Mouse (Mus musculus): ENCODE measurements around the gene Msl3l2. TPM values are rescaled to one million over a fixed set of nuclear protein-coding genes. Genes with fewer than 3 reads are reported as not detected.

Msl3l2 gene
- total and polyA plus RNA-seq, 3 experiments: not detected

GRCm38 (mm10) chr10:56158748-56159147, 52.0 kb downstream of the Msl3l2 start:
- no peaks in the 10 kb centered on the region for H3K36me3 ChIP-seq (replicated peaks)
- no peaks in the 10 kb centered on the region for H3K27me3 ChIP-seq (ENCODE audit: insufficient read depth, low read length)
- TF ChIP-seq GATA2 (IDR thresholded peaks at IDR 0.05; ENCODE audit: borderline replicate concordance, low read depth, low read length): no peak
- TF ChIP-seq TAL1 (conservative IDR thresholded peaks at IDR 0.05; ENCODE audit: low read depth, low read length): no peak
- TF ChIP-seq GATA1 (IDR thresholded peaks at IDR 0.05; ENCODE audit: borderline replicate concordance, low read length): no peak
- no peak for TF ChIP-seq CTCF (IDR thresholded peaks at IDR 0.05; ENCODE audit: low read depth, low read length)
- no peak for TF ChIP-seq POLR2AphosphoS5 (IDR thresholded peaks at IDR 0.05; ENCODE audit: insufficient replicate concordance, low read depth, low read length)
- no peak for DNase-seq (ENCODE audit: low spot score)
- H3K4me3 ChIP-seq (ENCODE audit: low read depth, low read length): no peak overlapping the region
- ATAC-seq (ENCODE audit: extremely low read depth, insufficient number of reproducible peaks, low FRiP score, poor library complexity, severe bottlenecking): no peak
- no peaks in the 10 kb centered on the region for H3K4me1 ChIP-seq (ENCODE audit: insufficient read depth, low read depth, low read length)
- H3K9me3 ChIP-seq (replicated peaks): no peaks in the 10 kb centered on the region

GRCm38 (mm10) chr10:56164411-56164810, 57.7 kb downstream of the Msl3l2 start:
- ATAC-seq (ENCODE audit: extremely low read depth, insufficient number of reproducible peaks, low FRiP score, poor library complexity, severe bottlenecking): no peak
- Histone ChIP-seq H3K9me3 (replicated peaks) (no peaks in the 10 kb centered on the region), H3K27me3 (ENCODE audit: insufficient read depth, low read length) (no peaks in the 10 kb centered on the region), H3K4me1 (ENCODE audit: insufficient read depth, low read depth, low read length) (no peaks in the 10 kb centered on the region), H3K36me3 (replicated peaks) (no peaks in the 10 kb centered on the region), H3K4me3 (ENCODE audit: low read depth, low read length) (no peak overlapping the region)
- DNase-seq (ENCODE audit: low spot score): no peak
- TF ChIP-seq GATA2 (IDR thresholded peaks at IDR 0.05; ENCODE audit: borderline replicate concordance, low read depth, low read length): no peak
- TF ChIP-seq GATA1 (IDR thresholded peaks at IDR 0.05; ENCODE audit: borderline replicate concordance, low read length): no peak
- no peak for TF ChIP-seq CTCF (IDR thresholded peaks at IDR 0.05; ENCODE audit: low read depth, low read length)
- no peak for TF ChIP-seq TAL1 (conservative IDR thresholded peaks at IDR 0.05; ENCODE audit: low read depth, low read length)
- TF ChIP-seq POLR2AphosphoS5 (IDR thresholded peaks at IDR 0.05; ENCODE audit: insufficient replicate concordance, low read depth, low read length): no peak

- H3K36me3 ChIP-seq (replicated peaks): no peaks in the 10 kb centered on the region
- DNase-seq (ENCODE audit: low spot score): no peak
- ATAC-seq (ENCODE audit: extremely low read depth, insufficient number of reproducible peaks, low FRiP score, poor library complexity, severe bottlenecking): no peak
- no peak overlapping the region for H3K4me3 ChIP-seq (ENCODE audit: low read depth, low read length)
- H3K4me1 ChIP-seq (ENCODE audit: insufficient read depth, low read depth, low read length): no peaks in the 10 kb centered on the region
- TF ChIP-seq TAL1 (conservative IDR thresholded peaks at IDR 0.05; ENCODE audit: low read depth, low read length) (no peak), CTCF (IDR thresholded peaks at IDR 0.05; ENCODE audit: low read depth, low read length) (no peak), GATA2 (IDR thresholded peaks at IDR 0.05; ENCODE audit: borderline replicate concordance, low read depth, low read length) (no peak), GATA1 (IDR thresholded peaks at IDR 0.05; ENCODE audit: borderline replicate concordance, low read length) (no peak), POLR2AphosphoS5 (IDR thresholded peaks at IDR 0.05; ENCODE audit: insufficient replicate concordance, low read depth, low read length) (no peak)
- H3K27me3 ChIP-seq (ENCODE audit: insufficient read depth, low read length): no peaks in the 10 kb centered on the region
- H3K9me3 ChIP-seq (replicated peaks): no peaks in the 10 kb centered on the region
Observed at GRCm38 (mm10) chr10:56165758-56166157, 59.0 kb downstream of the Msl3l2 start.

Other genes with a start within 250 kb of the Msl3l2 start
- 2.5 and 3.9 TPM in 2 replicates for gene Tbc1d32, start 121.8 kb downstream of the Msl3l2 start, total RNA-seq (2014; fragmentation: Nextera tagmentation)
- gene Tbc1d32, start 121.8 kb downstream of the Msl3l2 start, total RNA-seq (2017): 3.6 and 4.4 TPM in 2 replicates
- gene Tbc1d32, start 121.8 kb downstream of the Msl3l2 start, polyA plus RNA-seq (2012): 0.04 and 0.08 TPM in 2 replicates

Data from G1E (cell line).